Mouse (Mus musculus) olfactory bulb, adult 2 months (tissue): ENCODE results near the gene Rora. TPM values are rescaled to one million over a fixed set of nuclear protein-coding genes. Genes with fewer than 3 reads are reported as not detected.

Source experiments
- H3K27ac ChIP-seq: fragments of 200-500 bp; 2 replicates; pipeline ENCODE4 v1.5.1; 2012; ENCODE audit warnings: low read depth, low read length; ENCODE audit not compliant: insufficient read depth
- H3K4me1 ChIP-seq: fragments of 200-500 bp; 2 replicates; pipeline ENCODE4 v1.6.1; 2012; ENCODE audit warnings: low read length; ENCODE audit not compliant: control insufficient read depth, insufficient read depth
- H3K4me3 ChIP-seq: fragments of 200-500 bp; 2 replicates; pipeline ENCODE4 v1.5.1; 2012; ENCODE audit warnings: mild to moderate bottlenecking, low read depth, low read length, moderate library complexity; ENCODE audit not compliant: insufficient read depth
- CTCF ChIP-seq: fragments of 200-500 bp; IDR thresholded peaks from 2 replicates; pipeline ENCODE4 v1.5.1; 2012; ENCODE audit warnings: low read depth, mild to moderate bottlenecking, low read length, moderate library complexity; ENCODE audit not compliant: insufficient read depth
- POLR2A ChIP-seq: fragments of 200-500 bp; IDR thresholded peaks from 2 replicates; pipeline ENCODE4 v1.6.1; 2012; ENCODE audit warnings: mild to moderate bottlenecking, low read depth, low read length, moderate library complexity; ENCODE audit not compliant: insufficient read depth
- WGBS: fragments of 180-500 bp; shearing (Covaris S2); methylation state at CpG from one replicate; pipeline ENCODE4 v1.1.7; 2018; 5-methylcytosine and 5-hydroxymethylcytosine counted together
- polyA plus RNA-seq: library from polyadenylated mRNA; stranded (reverse); fragments of >200 nt; gene quantifications from 2 replicates; pipeline ENCODE4 v1.2.4, GENCODE M21; 2012; ENCODE audit warnings: low replicate concordance; ENCODE audit not compliant: missing spikeins, insufficient read depth, insufficient read length

Rora gene
- polyA plus RNA-seq, 1 experiment = not detected

DNA sequence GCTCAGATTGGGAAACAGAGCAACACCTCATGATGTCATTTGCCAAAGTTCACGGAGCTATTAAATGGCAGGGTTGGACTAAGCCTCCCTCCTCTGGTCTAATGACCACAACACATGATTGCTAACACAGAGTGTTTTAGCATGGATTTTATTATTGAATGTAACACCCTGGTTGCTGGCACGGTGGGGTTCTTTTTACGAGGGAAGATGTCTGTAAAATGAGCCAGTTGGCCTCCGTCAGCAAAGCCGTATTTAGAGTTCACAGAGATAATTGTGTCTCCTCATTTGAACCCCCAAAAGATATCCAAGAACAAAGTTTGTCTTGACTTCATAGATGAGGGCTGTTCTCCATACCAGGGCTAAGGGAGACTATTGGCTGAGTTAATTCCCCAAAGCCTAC lies 398.3 kb downstream of the Rora start:
- peaks cover 3% of the 10 kb centered on the region; the same call in 1 of the 2 replicates for H3K4me1 ChIP-seq
- no peak overlapping the region for H3K4me3 ChIP-seq
- 81% methylated on average over 5 of the region's 5 CpGs for WGBS
- TF ChIP-seq POLR2A (no peak), CTCF (no peak)
- H3K27ac ChIP-seq = no peak overlapping the region

DNA sequence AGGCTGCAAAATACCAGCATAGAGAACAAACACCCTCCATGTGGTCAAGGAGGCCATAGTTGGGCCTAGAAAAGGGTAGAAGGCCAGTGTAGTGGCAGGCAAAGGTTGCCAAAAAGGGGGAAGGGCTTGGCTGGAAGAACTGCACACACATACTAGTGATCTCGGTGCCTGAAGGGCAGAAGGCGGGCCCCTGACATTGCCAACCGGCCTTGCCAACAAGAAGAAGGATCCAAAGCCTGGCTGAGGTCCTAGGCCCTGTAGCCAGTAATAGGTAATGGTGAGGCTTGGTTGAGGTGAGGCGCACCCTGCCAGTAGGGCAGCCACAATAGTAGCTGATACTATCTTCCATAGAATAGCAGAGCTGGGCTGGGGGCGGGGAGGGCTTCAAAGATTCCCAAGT lies 401.7 kb downstream of the Rora start:
- no peak overlapping the region for H3K27ac ChIP-seq
- TF ChIP-seq POLR2A (no peak), CTCF (no peak)
- 79% methylated on average over 5 of the region's 5 CpGs for WGBS
- peaks cover 3% of the 10 kb centered on the region; the same call in 1 of the 2 replicates for H3K4me1 ChIP-seq
- no peak overlapping the region for H3K4me3 ChIP-seq

DNA sequence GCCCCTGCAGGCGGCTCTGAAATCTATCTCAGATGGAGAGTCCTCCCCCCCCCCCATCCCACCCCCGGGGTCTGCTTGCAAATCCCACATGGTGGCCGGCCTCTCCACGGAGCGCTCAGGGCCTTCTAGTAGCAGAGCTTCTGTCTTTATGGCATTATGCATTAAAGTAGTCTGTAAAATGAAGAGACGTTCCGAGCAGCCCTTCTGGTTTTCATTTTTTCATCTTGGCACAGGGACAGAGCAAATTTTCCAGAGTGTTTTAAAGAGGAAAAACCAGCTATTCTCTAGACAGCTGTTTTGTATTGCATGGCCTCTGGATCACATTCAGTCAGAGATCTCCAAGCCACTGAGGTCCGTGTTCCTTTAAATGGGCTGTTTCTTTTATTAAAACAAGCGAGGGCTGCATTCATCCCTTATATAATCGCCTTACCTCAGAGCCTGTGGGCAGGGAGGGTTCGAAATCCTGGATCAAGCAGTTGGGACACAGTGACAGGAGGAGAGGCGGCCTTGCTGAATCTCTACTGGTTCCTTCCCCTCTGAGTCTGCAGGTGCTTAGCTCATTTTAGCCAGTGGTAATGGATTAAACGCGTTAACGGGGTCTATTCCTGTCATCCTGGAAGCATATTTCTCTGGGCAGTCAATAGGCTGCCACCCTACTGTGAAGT lies 417.7 kb downstream of the Rora start:
- WGBS = 58% methylated on average over 15 of the region's 15 CpGs
- Histone ChIP-seq H3K4me1 (no peaks in the 10 kb centered on the region), H3K4me3 (no peak overlapping the region), H3K27ac (no peak overlapping the region)
- TF ChIP-seq POLR2A (no peak), CTCF (no peak)

DNA sequence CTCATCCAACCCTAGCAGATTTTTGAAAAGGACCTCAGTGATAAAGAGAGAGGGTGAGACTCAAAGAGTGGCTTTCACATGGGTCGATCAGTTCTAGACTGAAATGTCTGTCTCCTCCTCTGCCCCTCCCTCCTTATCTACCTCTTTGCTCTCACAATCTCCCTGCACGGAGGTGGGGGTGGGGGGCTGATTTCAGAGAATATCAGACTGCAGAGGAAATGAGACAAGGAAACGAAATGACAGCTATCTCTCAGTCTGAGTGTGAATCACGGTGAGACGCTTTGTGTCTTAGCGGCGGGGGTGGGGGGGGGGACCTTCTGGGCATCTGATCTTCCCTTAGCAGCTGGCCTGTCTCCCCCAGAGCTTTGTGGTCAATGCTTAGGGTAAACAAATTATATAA lies 419.7 kb downstream of the Rora start:
- TF ChIP-seq CTCF = no peak
- no peak for TF ChIP-seq POLR2A
- WGBS = 92% methylated on average over 7 of the region's 7 CpGs
- Histone ChIP-seq H3K27ac (no peak overlapping the region), H3K4me3 (no peak overlapping the region), H3K4me1 (no peaks in the 10 kb centered on the region)

DNA sequence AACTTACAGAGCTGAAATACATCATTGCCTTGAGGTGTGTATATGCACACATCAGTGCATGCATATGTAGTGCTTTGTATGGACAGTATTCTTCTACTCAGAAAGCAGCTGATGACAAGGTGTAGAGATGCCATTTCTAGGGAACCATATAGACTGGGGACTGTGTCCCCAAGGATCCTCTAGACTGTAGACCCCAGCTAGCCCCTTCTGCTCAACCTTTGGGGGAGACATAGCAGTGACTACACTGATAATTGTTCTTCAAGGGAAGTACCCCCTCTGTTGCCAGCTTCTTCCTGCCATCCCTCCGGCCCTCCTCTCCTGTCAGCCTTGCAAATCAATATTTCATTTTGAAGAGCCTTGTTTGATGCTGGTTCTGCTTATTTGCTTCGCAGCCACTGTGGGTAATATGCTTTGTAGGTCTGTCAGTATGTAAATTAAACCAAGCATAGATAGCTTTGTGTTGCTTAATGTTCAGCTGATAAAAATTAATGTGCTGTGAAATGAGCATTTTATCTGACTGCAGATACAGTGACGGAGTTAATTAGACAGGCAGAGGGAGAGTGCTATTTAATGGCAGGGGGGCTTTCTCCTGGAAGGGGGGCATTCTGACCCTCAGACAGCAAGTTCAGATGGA lies 430.6 kb downstream of the Rora start:
- 77% methylated on average over 3 of the region's 3 CpGs for whole genome bisulfite sequencing
- H3K4me1 ChIP-seq = peaks cover 10% of the 10 kb centered on the region; the same call in 1 of the 2 replicates
- TF ChIP-seq CTCF = no peak
- TF ChIP-seq POLR2A = no peak
- no peak overlapping the region for H3K27ac ChIP-seq
- no peak overlapping the region for H3K4me3 ChIP-seq

DNA sequence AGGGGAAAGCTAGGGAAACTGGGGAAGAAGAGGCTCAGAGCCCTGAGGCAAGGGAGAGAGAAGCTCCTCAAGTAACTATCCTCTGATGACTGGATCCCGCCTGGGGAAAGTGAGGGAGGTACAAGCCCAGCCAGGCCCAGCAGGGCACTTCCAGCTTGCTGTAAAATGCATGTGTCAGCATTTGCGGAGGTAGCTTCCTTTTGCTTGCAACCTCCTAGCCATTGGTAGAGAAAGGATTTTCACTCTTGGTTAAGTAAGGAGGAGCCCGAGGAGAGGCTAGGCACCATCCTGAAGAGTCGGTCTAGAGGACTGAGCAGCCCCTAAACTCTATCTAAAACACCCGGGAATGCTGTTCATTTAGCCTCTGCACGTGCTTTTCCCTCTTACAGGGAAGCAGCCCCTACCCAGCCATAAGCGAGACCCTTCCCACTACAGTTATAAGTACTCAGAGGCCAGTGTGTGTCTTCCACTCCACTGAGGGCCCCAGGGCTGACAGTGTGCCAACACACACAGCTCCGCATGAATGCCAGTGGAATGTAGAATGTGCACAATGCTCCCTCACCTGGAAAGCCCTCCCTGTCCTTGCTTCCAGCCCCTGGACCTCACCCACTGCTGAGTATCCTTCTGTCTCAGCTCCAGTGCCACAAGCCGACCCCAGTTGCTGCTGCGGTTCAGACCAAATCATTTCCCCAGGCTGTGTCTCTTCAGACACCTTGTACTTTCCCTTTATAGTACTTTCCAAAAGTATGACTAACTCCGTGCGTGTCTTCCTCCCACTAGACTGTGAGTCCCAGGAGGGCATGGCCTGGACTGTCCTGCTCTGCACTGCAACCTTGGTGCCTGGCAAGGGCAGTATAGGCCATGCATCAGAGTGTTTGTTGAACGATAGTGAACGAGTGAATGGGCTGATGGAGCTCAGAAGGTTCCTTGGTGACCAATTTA lies 431.4 kb downstream of the Rora start:
- 72% methylated on average over 14 of the region's 14 CpGs for WGBS
- H3K27ac ChIP-seq = no peak overlapping the region
- H3K4me3 ChIP-seq = no peak overlapping the region
- H3K4me1 ChIP-seq = peaks cover 10% of the 10 kb centered on the region; the same call in 1 of the 2 replicates
- TF ChIP-seq POLR2A (no peak), CTCF (no peak)

DNA sequence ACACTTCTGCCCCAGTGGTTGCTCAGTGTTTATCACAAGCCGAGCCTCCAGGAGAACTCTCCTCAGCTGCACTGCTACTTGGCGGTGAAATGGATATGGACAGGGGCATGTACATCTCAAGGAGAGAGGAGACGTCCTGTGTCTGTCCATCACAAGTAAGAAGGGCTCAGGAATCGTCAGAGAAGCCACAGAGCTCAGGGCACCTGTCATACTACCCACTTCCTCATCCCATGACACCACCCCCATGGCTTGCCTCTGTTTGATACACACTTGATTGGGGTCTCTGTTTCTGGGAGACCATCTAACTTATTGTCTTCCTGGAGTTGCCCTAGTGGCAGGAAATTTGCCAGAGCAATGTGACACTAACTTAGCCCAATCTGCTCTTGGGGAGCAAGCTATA lies 433.3 kb downstream of the Rora start:
- WGBS = 95% methylated on average over 4 of the region's 4 CpGs
- Histone ChIP-seq H3K4me3 (no peak overlapping the region), H3K4me1 (peaks cover 13% of the 10 kb centered on the region; the same call in 1 of the 2 replicates), H3K27ac (no peak overlapping the region)
- TF ChIP-seq POLR2A (no peak), CTCF (no peak)

DNA sequence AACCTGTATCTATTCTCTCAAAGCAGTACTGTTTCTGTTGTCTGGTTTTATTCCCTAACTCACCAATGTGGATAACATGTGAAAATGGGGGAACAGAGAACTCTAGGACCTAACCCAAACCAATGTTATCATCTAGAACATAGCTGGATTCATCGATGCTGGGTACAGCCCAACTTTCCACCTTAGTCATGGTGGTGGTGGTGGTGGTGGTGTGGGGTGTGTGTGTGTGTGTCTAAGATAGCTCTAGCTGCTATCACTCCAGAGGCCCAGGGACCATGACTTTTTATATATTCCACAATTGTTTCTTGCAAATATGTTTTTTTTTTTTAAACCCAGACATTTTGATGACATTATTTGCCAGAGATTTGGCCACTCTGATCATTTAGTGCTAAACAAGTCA lies 433.7 kb downstream of the Rora start:
- no peak overlapping the region for H3K4me3 ChIP-seq
- TF ChIP-seq POLR2A = no peak
- no peak for TF ChIP-seq CTCF
- peaks cover 17% of the 10 kb centered on the region for H3K4me1 ChIP-seq
- WGBS = 96% methylated on average over 1 of the region's 1 CpGs
- H3K27ac ChIP-seq = no peak overlapping the region
